Mouse (Mus musculus) embryonic facial prominence, embryonic 13.5 days (tissue): ENCODE measurements around the gene Gcgr. TPM values are rescaled to one million over a fixed set of nuclear protein-coding genes. Genes with fewer than 3 reads are reported as not detected.
"Not testable (repeated sequence)": the region's sequence is repeated elsewhere in the genome, so short reads cannot be mapped to it uniquely, and the experiment has no call there.

Experiments used
- ATAC-seq: fragments of 200-750 bp; cut with Nextera tagmentation; 2 replicates; pipeline ENCODE4 v1.8.0; 2017; ENCODE audit warnings: low read depth; ENCODE audit not compliant: insufficient number of reproducible peaks, insufficient read depth, low FRiP score, low TSS enrichment
- H3K27ac ChIP-seq: fragments of 300-500 bp; sonication (generic); 2 replicates; pipeline ENCODE4 v1.5.1; 2015; ENCODE audit warnings: moderate library complexity, mild to moderate bottlenecking, inconsistent platforms
- H3K27me3 ChIP-seq: fragments of 300-500 bp; sonication (generic); 2 replicates; pipeline ENCODE4 v1.6.1; 2015; ENCODE audit warnings: mild to moderate bottlenecking, inconsistent platforms
- H3K36me3 ChIP-seq: fragments of 300-500 bp; sonication (generic); 2 replicates; pipeline ENCODE4 v1.6.1; 2015; ENCODE audit warnings: mild to moderate bottlenecking, inconsistent platforms
- H3K4me1 ChIP-seq: fragments of 300-500 bp; sonication (generic); 2 replicates; pipeline ENCODE4 v1.6.1; 2015; ENCODE audit warnings: inconsistent platforms
- H3K4me2 ChIP-seq: fragments of 300-500 bp; sonication (generic); 2 replicates; pipeline ENCODE4 v1.6.1; 2015; ENCODE audit warnings: moderate library complexity, mild to moderate bottlenecking, inconsistent platforms
- H3K4me3 ChIP-seq: fragments of 300-500 bp; sonication (generic); 2 replicates; pipeline ENCODE4 v1.5.1; 2015; ENCODE audit warnings: mild to moderate bottlenecking, inconsistent platforms
- H3K9ac ChIP-seq: fragments of 300-500 bp; sonication (generic); 2 replicates; pipeline ENCODE4 v1.6.1; 2015; ENCODE audit warnings: mild to moderate bottlenecking, inconsistent platforms
- H3K9me3 ChIP-seq: fragments of 300-500 bp; sonication (generic); 2 replicates; pipeline ENCODE4 v1.6.1; 2016; ENCODE audit warnings: inconsistent platforms
- WGBS: fragments of 180-500 bp; shearing (Covaris S2); methylation state at CpG from one replicate; pipeline ENCODE4 v1.1.7; 2015; ENCODE audit warnings: mixed read lengths; 5-methylcytosine and 5-hydroxymethylcytosine counted together
- polyA plus RNA-seq: library from polyadenylated mRNA; unstranded; fragments of >200 nt; fragmentation: Nextera tagmentation; extraction: Ambion mirVana; gene quantifications from 2 replicates; pipeline ENCODE4 v1.2.1, GENCODE M21; 2015

Gcgr gene
- polyA plus RNA-seq, 1 experiment from 2014 or later, result 1.3 TPM

DNA sequence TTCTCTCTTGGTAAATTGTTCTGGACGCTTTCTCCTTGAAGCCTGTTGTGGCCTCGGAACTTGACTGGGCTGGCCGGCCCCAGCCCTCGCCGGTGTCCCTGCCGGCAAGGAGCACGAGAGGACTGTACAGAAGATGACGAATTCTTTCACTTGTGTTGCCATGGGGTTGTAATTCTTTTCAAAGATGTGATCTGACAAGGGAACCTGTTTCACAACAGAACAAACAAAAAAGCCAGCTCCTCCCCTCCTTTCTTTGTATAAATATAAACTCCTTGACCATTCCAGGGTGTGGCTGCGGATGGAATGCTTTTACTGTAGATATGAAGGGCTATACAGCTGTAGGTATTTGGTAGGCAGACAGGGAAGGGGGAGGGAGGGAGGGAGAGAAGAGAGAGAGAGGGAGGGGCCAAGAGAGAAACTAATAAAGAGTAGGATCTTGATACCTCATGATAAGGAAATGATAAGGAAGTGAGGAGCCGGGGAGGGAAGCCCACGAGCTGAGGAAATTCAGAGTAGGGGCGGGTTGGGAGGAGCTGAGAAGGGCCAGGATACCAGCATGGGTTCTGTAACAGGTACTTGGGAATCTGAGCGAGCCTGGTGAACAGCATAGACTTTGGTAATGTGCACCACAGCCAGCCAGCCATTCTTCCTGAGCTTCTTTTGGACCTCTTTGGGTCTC lies 22.7 kb upstream of the Gcgr start:
- H3K4me3 ChIP-seq, result no peak overlapping the region
- no peak overlapping the region for H3K9ac ChIP-seq
- H3K4me1 ChIP-seq, result peaks cover 12% of the 10 kb centered on the region
- ATAC-seq, result no peak
- no peak overlapping the region for H3K4me2 ChIP-seq
- peak overlapping the region; percentile 52 for H3K27ac ChIP-seq
- 70% methylated on average over 13 of the region's 13 CpGs for WGBS
- H3K9me3 ChIP-seq, result no peaks in the 10 kb centered on the region
- no peaks in the 10 kb centered on the region for H3K27me3 ChIP-seq
- no peaks in the 10 kb centered on the region for H3K36me3 ChIP-seq

DNA sequence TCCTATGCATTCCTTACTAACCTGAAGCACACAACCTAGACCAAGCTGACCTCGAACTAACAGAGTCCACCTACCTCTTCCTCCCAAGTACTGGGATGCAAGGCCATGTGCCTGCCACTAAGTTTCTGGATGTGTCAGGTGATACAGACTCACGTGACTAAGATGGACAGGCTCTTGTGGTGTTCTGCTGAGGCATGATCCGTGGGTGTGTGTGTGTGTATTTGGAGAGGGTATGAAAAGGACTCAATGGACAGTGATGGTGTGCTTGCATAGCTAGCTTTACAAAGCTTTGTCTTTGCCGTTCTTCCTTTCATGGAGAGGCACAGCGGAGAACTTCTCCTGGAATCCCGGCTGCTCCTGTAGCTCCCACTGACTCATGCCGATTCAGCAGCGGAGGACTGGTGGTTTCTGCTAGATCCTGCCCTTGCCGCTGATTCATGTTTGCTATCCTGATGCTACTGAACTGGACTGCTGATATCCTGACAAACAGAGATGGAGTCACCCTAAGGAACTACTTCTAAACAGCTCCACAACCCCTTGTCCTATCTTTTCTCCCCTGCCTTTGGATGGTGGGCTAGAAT lies 22.1 kb upstream of the Gcgr start:
- 88% methylated on average over 9 of the region's 9 CpGs for WGBS
- Histone ChIP-seq H3K4me3 (no peak overlapping the region), H3K9me3 (no peaks in the 10 kb centered on the region), H3K36me3 (no peaks in the 10 kb centered on the region), H3K27me3 (no peaks in the 10 kb centered on the region), H3K4me2 (no peak overlapping the region), H3K9ac (no peak overlapping the region), H3K27ac (peak overlapping the region; percentile 52; the same call in 1 of the 2 replicates), H3K4me1 (peaks cover 12% of the 10 kb centered on the region)
- ATAC-seq, result no peak

DNA sequence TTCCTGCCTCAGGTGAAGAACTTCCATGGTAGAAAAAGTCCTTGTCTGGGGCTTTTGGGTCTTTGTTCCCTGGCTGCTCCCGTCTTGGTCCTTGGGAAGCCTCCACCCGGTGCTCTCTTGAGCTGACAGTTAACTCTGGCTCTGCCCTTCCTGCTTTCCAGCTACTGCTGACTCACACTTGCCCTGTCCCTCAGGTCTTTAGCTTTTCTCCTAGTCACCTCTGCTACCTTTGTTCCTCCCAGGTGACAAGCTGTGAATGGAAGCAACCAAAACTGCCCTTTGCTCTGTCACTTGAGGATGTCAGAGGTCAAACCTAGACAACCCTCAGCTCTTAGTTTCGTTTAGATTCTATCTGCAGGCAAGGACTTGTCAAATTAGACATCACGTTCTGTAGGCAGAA lies 20.6 kb upstream of the Gcgr start:
- H3K9me3 ChIP-seq, result no peaks in the 10 kb centered on the region
- no peaks in the 10 kb centered on the region for H3K36me3 ChIP-seq
- H3K4me1 ChIP-seq, result peaks cover 12% of the 10 kb centered on the region
- H3K9ac ChIP-seq, result peak overlapping the region; percentile 41; the same call in 1 of the 2 replicates
- H3K4me3 ChIP-seq, result peak overlapping the region; percentile 19; the same call in 1 of the 2 replicates
- H3K27ac ChIP-seq, result peak overlapping the region; percentile 69
- no peak for ATAC-seq
- H3K27me3 ChIP-seq, result no peaks in the 10 kb centered on the region
- 27% methylated on average over 4 of the region's 4 CpGs for WGBS
- peak overlapping the region; percentile 54 for H3K4me2 ChIP-seq

DNA sequence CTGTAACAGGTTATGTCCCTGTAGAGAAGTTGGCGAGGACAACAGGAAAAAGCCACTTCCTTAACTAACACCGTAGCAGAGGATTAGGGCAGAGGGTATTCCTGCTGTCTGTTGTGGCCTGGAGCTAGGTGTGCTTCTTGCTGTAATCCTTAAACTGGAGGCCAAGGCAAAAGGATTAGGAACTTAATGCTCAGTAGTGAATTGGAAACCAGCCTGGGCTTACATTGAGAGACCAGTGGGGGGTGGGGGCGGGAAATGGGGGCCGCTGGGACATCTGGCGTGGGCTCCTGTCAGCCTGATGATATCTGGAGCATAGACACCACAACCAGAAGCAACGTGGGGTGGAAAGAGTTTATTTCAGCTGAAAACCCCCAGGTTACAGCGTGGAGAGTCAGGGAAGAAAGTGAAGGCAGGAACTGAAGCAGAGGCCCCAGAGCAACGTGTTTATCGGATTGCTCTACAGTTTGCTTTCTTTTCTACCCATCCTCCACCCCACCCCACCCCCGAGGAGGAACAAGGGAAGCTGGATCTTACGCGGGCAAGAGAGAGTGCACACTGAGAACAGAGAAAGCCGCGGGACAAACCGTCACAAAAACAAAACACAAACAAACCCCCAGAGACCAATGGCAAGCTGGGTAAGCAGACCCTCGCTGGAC lies 20.0 kb upstream of the Gcgr start:
- peaks cover 15% of the 10 kb centered on the region for H3K4me1 ChIP-seq
- H3K4me2 ChIP-seq, result peak overlapping the region; percentile 54
- H3K27ac ChIP-seq, result peak overlapping the region; percentile 69
- WGBS, result 3% methylated on average over 16 of the region's 16 CpGs
- H3K36me3 ChIP-seq, result no peaks in the 10 kb centered on the region
- no peaks in the 10 kb centered on the region for H3K9me3 ChIP-seq
- no peaks in the 10 kb centered on the region for H3K27me3 ChIP-seq
- no peak for ATAC-seq
- H3K4me3 ChIP-seq, result peak overlapping the region; percentile 19
- peak overlapping the region; percentile 41; the same call in 1 of the 2 replicates for H3K9ac ChIP-seq

DNA sequence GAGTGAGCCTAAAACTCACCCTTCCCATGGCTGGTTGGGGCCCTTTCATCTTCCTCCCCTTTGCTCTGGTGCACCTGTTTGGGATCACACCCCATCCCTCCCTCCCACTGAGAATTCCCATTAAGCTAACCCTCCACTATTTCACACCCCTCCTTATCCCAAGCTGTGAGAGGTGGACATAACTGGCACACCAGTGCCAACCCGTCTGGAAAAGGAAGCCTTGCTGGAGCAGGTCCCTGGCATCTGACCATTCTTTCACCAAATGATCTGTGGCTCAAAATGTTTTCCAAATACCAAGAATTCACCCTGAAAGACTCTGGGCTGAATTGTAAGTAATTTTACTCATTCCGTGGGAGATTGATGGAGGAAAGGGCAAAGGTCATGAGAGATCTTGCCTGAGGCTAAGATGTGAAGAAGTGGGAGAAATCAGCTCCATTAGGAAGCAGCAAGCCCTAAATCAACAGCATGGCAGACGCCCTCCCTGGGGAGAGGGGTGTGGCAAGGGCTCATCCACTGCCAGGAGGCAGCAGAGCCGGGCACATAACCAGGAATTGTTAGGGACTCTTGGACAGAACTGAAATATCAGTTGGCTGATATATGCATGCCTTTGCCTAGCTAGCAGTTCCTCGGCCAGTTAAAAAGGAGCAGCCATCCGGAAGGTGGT lies 17.6 kb upstream of the Gcgr start:
- ATAC-seq, result no peak
- H3K9ac ChIP-seq, result no peak overlapping the region
- no peak overlapping the region for H3K27ac ChIP-seq
- no peaks in the 10 kb centered on the region for H3K27me3 ChIP-seq
- H3K9me3 ChIP-seq, result no peaks in the 10 kb centered on the region
- H3K4me1 ChIP-seq, result peaks cover 21% of the 10 kb centered on the region
- H3K36me3 ChIP-seq, result no peaks in the 10 kb centered on the region
- WGBS, result 40% methylated on average over 6 of the region's 6 CpGs
- no peak overlapping the region for H3K4me2 ChIP-seq
- H3K4me3 ChIP-seq, result no peak overlapping the region

DNA sequence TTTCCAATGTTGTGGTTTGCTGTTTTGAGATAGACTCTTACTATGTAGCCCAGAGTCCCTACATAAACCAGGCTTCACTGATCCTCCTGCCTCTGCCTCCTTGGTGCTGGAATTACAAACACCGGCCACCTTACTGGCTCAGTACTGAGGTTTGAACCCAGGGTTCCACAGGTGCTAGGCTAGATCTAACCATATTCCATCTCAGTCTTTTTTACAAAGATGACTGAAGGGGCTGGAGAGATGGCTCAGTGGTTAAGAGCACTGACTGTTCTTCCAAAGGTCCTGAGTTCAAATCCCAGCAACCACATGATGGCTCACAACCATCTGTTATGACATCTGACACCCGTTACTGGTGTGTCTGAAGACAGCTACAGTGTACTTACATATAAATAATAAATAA lies 16.2 kb upstream of the Gcgr start:
- not testable (repeated sequence) for H3K4me2 ChIP-seq, H3K4me3 ChIP-seq, H3K27ac ChIP-seq, H3K9ac ChIP-seq, H3K27me3 ChIP-seq, H3K9me3 ChIP-seq, H3K36me3 ChIP-seq, ATAC-seq
- H3K4me1 ChIP-seq, result peaks cover 24% of the 10 kb centered on the region
- 84% methylated on average over 2 of the region's 2 CpGs for WGBS

DNA sequence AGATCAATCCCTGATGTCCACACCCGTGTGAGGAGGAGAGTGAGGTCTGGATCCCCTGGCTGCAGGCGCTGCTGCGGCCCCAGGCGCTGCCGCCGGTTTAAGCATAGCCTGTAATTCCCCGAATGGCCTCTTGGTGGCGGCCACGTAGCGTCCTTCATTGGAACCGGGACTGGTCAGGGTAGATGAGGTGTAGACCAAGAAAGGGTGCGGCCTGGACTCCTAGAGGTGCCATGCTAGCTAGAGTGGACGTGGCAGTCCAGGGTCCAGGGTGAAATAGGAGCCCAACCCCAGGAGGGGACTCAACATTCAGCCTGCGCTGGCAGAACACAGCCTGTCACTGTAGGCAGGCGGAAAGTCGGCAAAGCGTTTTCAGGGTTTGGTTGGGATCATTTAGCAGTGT lies 14.9 kb upstream of the Gcgr start:
- Histone ChIP-seq H3K27ac (no peak overlapping the region), H3K4me3 (0 out of 2 replicates have a peak overlapping the region, but pooled peaks have one; percentile 6), H3K36me3 (no peaks in the 10 kb centered on the region), H3K9me3 (no peaks in the 10 kb centered on the region), H3K9ac (peak overlapping the region; percentile 49; the same call in 1 of the 2 replicates), H3K27me3 (no peaks in the 10 kb centered on the region), H3K4me2 (peak overlapping the region; percentile 11; the same call in 1 of the 2 replicates), H3K4me1 (peaks cover 19% of the 10 kb centered on the region)
- WGBS, result 16% methylated on average over 17 of the region's 17 CpGs
- ATAC-seq, result no peak

DNA sequence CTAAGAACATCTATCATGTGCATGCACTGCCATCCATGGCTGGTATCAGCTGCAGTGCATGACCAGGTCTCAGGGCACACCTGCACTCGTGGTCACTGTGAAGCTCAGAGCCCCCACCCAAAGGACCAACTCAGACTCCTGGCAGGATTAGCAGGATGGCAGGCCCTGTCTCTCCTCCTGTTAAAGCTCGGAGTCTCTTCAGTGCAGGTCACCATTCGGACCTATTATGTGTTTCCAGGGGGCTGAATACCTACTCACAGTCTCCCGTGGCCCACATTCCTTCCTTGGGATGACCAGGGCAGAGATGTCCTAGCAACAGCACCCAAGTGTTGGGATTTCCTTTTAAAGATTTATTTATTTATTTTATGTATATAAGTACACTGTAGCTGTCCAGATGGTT lies 13.4 kb upstream of the Gcgr start:
- Histone ChIP-seq H3K4me3 (no peak overlapping the region), H3K9me3 (no peaks in the 10 kb centered on the region), H3K27ac (no peak overlapping the region), H3K27me3 (no peaks in the 10 kb centered on the region), H3K36me3 (no peaks in the 10 kb centered on the region), H3K4me1 (peaks cover 14% of the 10 kb centered on the region; the same call in 1 of the 2 replicates), H3K4me2 (no peak overlapping the region), H3K9ac (no peak overlapping the region)
- ATAC-seq, result no peak
- WGBS, result 77% methylated on average over 4 of the region's 4 CpGs

DNA sequence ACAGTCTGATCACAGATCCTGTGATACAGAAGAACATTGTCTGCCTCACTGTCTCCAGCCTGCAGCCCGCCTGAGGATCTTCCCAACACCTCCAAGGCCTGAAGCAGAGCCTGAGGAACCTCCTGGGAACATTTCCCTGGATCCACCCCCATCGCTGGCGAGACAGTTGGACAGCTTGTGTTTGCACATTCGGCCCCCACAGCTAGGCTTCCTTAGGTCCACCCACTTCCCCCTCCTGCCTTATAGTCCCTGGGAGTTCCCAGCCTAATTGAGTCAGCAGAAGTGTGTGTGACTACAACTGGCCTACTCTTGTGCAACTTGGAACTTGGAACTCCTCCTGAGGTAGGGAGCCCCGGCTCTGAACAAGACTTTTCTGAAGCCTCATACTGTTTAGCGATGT lies 12.5 kb upstream of the Gcgr start:
- Histone ChIP-seq H3K27ac (no peak overlapping the region), H3K4me1 (peaks cover 14% of the 10 kb centered on the region; the same call in 1 of the 2 replicates), H3K4me2 (no peak overlapping the region), H3K4me3 (no peak overlapping the region), H3K36me3 (no peaks in the 10 kb centered on the region), H3K9me3 (no peaks in the 10 kb centered on the region), H3K9ac (no peak overlapping the region), H3K27me3 (no peaks in the 10 kb centered on the region)
- ATAC-seq, result no peak
- WGBS, result 61% methylated on average over 6 of the region's 6 CpGs

DNA sequence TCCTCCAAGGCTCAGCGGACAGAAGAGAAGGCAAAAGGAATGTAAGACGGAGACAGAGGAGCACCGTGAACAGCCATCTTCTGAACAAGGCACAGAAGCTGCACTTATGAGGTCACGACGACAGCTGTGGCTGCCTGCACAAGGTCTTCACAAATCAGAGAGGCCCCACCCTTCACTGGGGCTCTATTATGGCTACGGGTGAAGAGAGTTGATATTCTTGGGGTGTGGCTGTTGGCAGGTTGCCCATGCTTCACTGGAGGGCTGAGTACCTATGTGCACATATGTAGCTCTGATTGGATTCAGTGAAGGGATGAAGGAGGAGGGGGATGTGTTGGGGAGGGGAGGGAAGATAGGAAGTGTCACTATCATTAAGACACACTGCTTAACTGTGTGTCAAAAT lies 11.9 kb upstream of the Gcgr start:
- H3K27me3 ChIP-seq, result no peaks in the 10 kb centered on the region
- no peak for ATAC-seq
- H3K36me3 ChIP-seq, result no peaks in the 10 kb centered on the region
- no peak overlapping the region for H3K9ac ChIP-seq
- WGBS, result 66% methylated on average over 6 of the region's 6 CpGs
- H3K4me3 ChIP-seq, result no peak overlapping the region
- no peaks in the 10 kb centered on the region for H3K9me3 ChIP-seq
- H3K4me1 ChIP-seq, result peaks cover 14% of the 10 kb centered on the region; the same call in 1 of the 2 replicates
- no peak overlapping the region for H3K27ac ChIP-seq
- no peak overlapping the region for H3K4me2 ChIP-seq

DNA sequence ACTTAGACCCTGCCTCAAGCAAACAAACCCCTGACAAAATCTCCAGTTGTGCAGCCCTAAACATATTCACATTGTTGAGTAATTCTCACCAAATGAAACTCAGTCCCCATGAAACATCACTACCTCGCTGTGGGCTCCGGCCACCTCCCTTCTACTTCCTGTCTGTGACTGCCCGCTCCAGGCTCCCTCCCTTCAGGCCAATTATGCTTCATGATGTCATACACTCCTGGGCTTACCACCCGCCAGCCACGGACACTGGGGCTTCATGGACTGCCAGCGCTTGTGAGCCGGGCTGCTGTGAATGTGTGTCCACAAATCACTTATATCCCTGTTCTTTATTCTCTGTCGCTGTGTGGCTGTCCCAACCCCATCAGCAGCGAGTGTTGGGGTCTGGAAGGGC lies 10.8 kb upstream of the Gcgr start:
- no peak for ATAC-seq
- Histone ChIP-seq H3K4me2 (no peak overlapping the region), H3K9me3 (no peaks in the 10 kb centered on the region), H3K27ac (no peak overlapping the region), H3K36me3 (no peaks in the 10 kb centered on the region), H3K4me3 (no peak overlapping the region), H3K27me3 (no peaks in the 10 kb centered on the region), H3K9ac (no peak overlapping the region), H3K4me1 (peaks cover 14% of the 10 kb centered on the region; the same call in 1 of the 2 replicates)
- 37% methylated on average over 9 of the region's 9 CpGs for WGBS
